Mouse (Mus musculus) kidney, postnatal 4 days (tissue): ENCODE results near the gene Olfr119.
"Not testable (repeated sequence)": the region's sequence is repeated elsewhere in the genome, so short reads cannot be mapped to it uniquely, and the experiment has no call there.

Source experiments
- DNase-seq, 2 experiments: peaks; one replicate each; pipeline ENCODE4 v3.0.0; 2021; ENCODE audit warnings: mixed read lengths in 2 of 2

Gene Olfr119

DNA sequence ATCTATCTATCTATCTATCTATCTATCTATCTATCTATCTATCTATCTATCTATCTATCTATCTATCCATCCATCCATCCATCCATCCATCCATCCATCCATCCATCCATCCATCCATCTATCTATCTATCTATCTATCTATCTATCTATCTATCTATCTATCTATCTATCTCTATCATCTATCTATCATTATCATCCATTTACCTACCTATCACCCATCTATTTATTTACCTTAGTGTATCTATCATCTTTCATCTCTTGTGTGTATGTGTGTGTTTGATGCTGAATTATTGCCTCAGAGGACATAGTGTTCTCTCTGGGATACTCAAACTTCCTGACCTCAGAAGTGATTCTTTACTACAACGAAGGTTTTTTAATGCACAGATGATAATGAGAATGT lies at the start of gene Olfr119:
Gene Olfr119, plus strand, starts transcription at position 301 of the 400 bp plus-strand sequence.
- not testable (repeated sequence) for DNase-seq

DNA sequence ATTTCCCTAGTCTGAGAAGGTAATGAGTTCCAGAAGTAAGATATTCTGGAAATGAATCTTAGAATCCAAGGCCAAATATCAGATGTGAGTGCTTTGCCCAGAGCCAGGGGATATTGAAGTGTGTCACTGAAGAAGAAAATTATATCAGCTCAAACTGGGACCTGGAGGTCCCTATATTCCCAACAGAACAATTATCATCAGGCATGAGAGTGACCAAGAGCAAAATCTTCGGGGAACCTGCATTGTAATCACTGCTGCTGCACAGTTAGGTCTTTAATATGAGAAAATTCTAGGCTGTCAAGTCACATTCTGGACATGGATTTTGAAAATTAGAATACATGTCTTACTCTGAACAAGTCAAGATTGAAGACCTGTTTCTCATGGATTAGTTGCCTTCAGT lies 32.7 kb upstream of the Olfr119 start, which contains the start of gene Olfr117:
Gene Olfr117, minus strand, starts transcription at position 101 of the 400 bp plus-strand sequence.
- DNase-seq: no peak

GRCm38 (mm10) chr17:37666688-37667087 lies 29.7 kb upstream of the Olfr119 start, which contains the start of gene Olfr118:
Olfr118 (plus strand) TSS chr17:37666988.
- DNase-seq: no peak

- DNase-seq: no peak
These were observed 25.1 kb downstream of the Olfr119 start, which contains the start of gene Olfr120 for GRCm38 (mm10) chr17:37721508-37721907. Olfr120 (plus strand) TSS chr17:37721808.

- no peak for DNase-seq
These were observed 41.7 kb downstream of the Olfr119 start for GRCm38 (mm10) chr17:37738070-37738469.
